Mouse (Mus musculus) kidney, embryonic 15.5 days (tissue): Measurements from ENCODE around the gene Inca1. TPM values are rescaled to one million over a fixed set of nuclear protein-coding genes. Genes with fewer than 3 reads are reported as not detected.

Experiments
- microRNA-seq: library from miRNA; unstranded; fragments of <30 nt; microRNA quantifications from one replicate; pipeline ENCODE4, GENCODE M21; 2016
- polyA plus RNA-seq: library from polyadenylated mRNA; unstranded; fragments of >200 nt; fragmentation: Nextera tagmentation; extraction: Ambion mirVana; gene quantifications from 2 replicates; pipeline ENCODE4 v1.2.1, GENCODE M21; 2015

Gene Inca1
- polyA plus RNA-seq, 1 experiment from 2014 or later: 2.3 TPM

Small RNA genes within 50 kb of the gene (microRNA-seq; reads per million reads assigned to microRNA genes)
- gene Mir6925: not detected

Other genes with a start within 250 kb of the Inca1 start
- gene Med11, start 248.2 kb downstream of the Inca1 start, polyA plus RNA-seq: 38.8 and 42.0 TPM in 2 replicates
- gene Zmynd15, start 240.7 kb downstream of the Inca1 start, polyA plus RNA-seq: 0.63 and 0.66 TPM in 2 replicates
- 6.0 and 6.9 TPM in 2 replicates for gene Cxcl16, start 240.2 kb downstream of the Inca1 start, polyA plus RNA-seq
- 0.82 and 0.88 TPM in 2 replicates for gene Tm4sf5, start 194.9 kb downstream of the Inca1 start, polyA plus RNA-seq
- 0.35 and 0.40 TPM in 2 replicates for gene Vmo1, start 185.5 kb downstream of the Inca1 start, polyA plus RNA-seq
- gene Gltpd2, start 181.0 kb downstream of the Inca1 start, polyA plus RNA-seq: 0.91 and 1.1 TPM in 2 replicates
- 755 and 782 TPM in 2 replicates for gene Psmb6, start 174.8 kb downstream of the Inca1 start, polyA plus RNA-seq
- not detected in 2 replicates for gene Gm40193, start 167.2 kb downstream of the Inca1 start, polyA plus RNA-seq
- 6.5 and 8.2 TPM in 2 replicates for gene Pld2, start 160.1 kb downstream of the Inca1 start, polyA plus RNA-seq
- gene Mink1, start 137.3 kb downstream of the Inca1 start, polyA plus RNA-seq: 14.8 and 15.8 TPM in 2 replicates
- gene 4930544D05Rik, start 84.3 kb downstream of the Inca1 start, polyA plus RNA-seq: not detected in 2 replicates
- gene Chrne, start 80.9 kb downstream of the Inca1 start, polyA plus RNA-seq: 0.27 TPM in 1 of 2 replicates, not detected in the other
- gene Gp1ba, start 61.0 kb downstream of the Inca1 start, polyA plus RNA-seq: 0.19 and 0.30 TPM in 2 replicates
- gene Rnf167, start 52.9 kb downstream of the Inca1 start, polyA plus RNA-seq: 115 and 122 TPM in 2 replicates
- 178 and 186 TPM in 2 replicates for gene Slc25a11, start 52.7 kb downstream of the Inca1 start, polyA plus RNA-seq
- gene Pfn1, start 45.5 kb downstream of the Inca1 start, polyA plus RNA-seq: 1,914 and 2,031 TPM in 2 replicates
- 30.3 and 38.5 TPM in 2 replicates for gene Eno3, start 43.0 kb downstream of the Inca1 start, polyA plus RNA-seq
- gene Spag7, start 30.7 kb downstream of the Inca1 start, polyA plus RNA-seq: 181 and 202 TPM in 2 replicates
- 12.8 and 14.1 TPM in 2 replicates for gene Camta2, start 12.1 kb downstream of the Inca1 start, polyA plus RNA-seq
- 3.5 and 3.6 TPM in 2 replicates for gene Kif1c, start 393 bp upstream of the Inca1 start, polyA plus RNA-seq
- 6.8 and 8.1 TPM in 2 replicates for gene Zfp3, start 64.1 kb upstream of the Inca1 start, polyA plus RNA-seq
- 0.25 TPM in 1 of 2 replicates, not detected in the other for gene Scimp, start 112.4 kb upstream of the Inca1 start, polyA plus RNA-seq
- gene Rabep1, start 144.6 kb upstream of the Inca1 start, polyA plus RNA-seq: 36.5 and 36.8 TPM in 2 replicates